Mouse (Mus musculus) retina, embryonic 14.5 days (tissue): ENCODE data around the gene Bpi.

Experiments
- DNase-seq: peaks from one replicate; pipeline ENCODE4 v3.0.0-alpha.2; 2015; ENCODE audit warnings: low spot score

The Bpi gene

GRCm38 (mm10) chr2:158242170-158242896 is 15.6 kb upstream of the Bpi start:
- no peak for DNase-seq

DNA sequence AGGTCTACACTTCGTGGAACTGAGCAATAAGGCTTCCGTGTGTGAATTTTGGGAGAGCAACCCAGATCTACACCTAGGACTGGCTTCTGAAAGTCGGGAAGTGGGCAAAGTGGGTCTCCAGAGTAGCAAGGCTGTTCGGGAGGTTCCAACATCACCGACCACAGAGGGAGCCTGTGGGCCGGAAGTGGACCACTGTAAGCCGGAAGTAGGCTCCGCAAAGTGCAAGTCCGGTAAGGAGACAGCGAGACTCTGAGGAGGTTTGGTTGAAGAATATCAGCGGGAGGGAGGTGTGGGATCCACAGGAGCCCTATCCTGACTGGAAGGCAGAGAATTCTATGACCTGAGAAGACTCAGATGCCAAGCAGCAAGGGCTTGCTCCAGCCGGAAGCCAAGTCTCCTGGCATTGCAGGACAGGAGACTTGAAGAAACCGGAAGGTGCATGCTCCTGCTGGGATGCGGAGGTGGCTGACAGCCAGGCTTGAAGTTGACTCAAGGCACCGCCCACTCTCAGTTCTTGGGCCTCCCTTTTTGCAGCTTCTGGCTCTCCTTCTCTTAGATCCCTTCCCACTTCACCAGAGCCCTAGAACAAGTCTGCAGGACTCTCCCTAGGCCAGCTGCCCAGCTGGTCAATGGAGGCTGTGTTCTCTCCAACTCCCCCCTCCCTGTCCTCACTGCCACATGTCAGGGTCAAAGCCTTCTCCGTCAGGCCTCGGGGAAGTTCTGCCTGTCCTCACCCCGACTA is 14.6 kb upstream of the Bpi start:
- DNase-seq = no peak

DNA sequence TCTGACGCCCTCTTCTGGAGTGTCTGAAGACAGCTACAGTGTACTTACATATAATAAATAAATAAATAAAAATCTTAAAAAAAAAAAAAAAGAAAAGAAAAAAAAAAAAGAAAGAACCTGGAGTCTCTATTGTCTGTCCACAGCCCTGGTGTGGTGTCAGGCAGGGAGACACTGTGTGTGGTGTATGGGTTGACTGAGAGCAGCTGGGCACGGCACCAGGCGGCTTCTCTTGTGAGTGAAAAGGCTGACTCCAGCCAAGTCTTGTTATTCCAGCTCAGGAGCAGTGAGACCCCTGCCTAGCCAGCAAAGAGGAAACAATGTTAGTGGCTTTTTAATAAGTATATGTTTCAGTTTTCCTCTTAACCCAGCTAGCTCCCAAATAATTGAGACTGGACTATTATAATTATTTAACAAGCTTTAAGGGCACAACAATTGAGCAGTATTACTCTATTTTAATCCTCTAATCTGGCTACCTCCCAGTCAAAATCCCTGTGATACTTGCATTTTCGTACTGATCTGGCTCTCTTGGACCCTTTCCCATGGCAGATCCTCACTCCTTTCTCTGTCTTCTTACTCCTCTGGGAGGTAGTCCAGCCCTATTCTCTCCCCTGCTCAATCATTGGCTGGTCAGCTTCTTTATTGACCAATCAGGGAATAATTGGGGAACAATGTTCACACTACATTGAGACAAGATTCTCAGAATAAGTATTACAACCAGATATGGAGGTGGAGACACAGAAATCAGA is 12.6 kb upstream of the Bpi start:
- DNase-seq = no peak

- no peak for DNase-seq
Observed at GRCm38 (mm10) chr2:158247852-158248251, 10.0 kb upstream of the Bpi start.

- no peak for DNase-seq
Observed at GRCm38 (mm10) chr2:158248318-158248717, 9.6 kb upstream of the Bpi start.

DNA sequence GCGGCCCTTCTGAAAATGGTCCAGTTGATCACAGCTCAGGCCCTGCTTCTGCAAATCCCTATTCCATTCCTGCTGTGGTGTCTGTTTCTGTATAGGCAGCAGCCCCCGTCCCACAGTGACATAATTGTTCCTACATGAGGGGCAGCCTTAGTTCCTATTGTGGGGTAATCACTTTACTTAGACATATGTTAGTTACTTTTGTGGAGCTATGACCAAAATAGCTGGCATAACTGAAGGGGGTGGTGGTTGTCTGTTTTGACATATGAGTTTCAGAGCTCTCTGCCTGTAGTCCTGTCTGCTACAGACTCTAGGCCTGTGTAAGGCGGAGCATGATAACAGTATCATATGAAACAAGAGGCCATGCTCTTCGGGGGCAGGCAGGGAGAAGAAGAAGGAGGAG is 7.3 kb upstream of the Bpi start:
- DNase-seq = no peak

- no peak for DNase-seq
Observed at GRCm38 (mm10) chr2:158253806-158254205, 4.1 kb upstream of the Bpi start.

DNA sequence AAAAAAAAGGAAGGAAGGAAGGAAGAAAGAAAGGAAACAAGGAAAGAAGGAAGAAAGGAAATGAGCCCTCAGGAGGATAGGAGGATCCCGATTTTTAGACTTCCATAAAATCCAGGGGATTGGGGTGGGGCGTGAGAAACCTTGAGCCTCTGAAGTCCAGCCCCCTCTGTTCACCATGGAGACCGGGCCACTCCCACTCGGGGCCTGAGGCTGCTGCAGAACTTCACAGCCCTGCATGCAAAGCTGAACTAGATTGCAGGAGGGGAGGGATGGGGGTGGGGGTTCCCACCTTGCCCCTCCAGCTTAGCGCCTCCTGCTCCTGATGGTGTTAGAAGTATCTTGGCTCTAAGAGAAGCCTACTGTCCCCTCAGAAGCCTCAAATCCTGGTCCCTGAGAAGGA is 1.0 kb upstream of the Bpi start:
- DNase-seq = peak; percentile 35

DNA sequence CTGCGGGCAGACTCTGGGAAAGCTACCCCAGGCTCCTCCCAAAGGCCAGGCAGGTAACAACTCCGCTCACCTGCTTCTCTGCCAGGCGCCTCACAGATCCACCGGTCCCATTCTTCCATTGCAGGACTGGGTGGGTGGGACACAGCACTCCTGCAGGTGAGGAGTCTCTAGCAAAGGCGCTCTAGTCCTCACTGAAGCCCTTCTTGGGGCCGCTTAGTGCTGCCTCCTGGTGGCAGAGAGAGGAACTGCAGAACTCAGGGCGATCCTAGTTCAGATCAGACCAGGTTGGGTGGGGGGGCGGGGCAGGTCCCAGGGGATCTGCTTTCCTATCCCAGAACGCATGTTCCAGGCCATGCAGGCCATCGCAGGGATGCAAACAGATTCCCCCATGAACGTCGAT is 887 bp downstream of the Bpi start:
- peak; percentile 85 for DNase-seq

DNA sequence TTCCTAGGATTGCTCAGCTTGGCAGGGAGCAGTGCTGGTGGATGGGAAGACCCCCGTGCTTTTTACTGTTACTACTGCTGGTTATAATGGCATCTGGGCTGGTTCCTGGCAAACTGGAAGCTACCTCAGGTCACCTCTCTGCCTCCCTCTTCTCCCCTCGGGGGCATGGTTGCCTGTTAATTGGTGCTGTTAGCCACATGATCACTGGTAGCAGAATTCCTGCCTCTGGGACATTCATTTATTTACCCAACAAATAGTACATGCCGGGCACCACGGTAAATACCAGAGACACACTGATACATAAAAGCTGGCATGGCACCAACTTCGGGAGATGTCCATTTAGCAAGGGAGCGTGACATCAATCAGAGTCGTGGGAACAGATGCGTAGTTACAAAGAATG is 1.6 kb downstream of the Bpi start:
- DNase-seq = no peak

DNA sequence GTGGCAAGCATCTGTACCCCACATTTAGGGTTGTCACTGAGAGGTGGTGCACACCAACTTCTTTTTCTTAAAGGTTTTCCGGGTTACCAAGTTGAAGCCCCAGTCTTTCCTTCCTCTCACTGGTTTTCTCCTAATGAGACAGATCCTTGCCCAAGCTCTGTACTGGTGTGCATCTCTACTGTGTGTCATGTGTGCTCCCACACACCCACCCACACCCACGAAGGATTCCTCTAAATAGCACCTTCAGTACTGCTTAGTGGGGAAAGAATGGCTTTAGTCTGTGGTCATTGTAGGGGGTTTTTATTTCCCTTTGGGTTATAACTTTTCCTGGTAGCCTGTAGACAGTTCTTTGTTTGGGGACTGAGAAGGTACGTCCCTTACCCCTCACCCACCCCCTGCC is 7.0 kb downstream of the Bpi start:
- no peak for DNase-seq

- DNase-seq = no peak
Observed at GRCm38 (mm10) chr2:158270017-158270416, 12.1 kb downstream of the Bpi start.

DNA sequence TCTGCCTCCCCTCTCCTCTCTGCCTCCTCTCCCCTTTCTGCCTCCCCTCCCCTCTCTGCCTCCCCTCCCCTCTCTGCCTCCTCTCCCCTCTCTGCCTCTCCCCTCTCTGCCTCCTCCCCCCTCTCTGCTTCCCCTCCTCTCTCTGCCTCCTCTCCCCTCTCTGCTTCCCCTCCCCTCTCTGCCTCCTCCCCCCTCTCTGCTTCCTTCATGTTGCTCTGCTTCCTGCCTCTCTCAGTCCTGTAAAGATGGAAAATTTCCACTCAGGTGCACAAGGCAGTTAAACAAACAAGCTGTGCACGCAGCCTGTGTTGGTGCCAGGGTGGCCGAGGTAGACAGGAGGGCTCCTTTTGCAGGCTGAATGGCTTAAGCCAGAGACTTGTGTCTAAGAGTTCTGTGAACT is 15.8 kb downstream of the Bpi start:
- DNase-seq = peak; percentile 29

- DNase-seq = no peak
Observed at GRCm38 (mm10) chr2:158275349-158275748, 17.5 kb downstream of the Bpi start.

- DNase-seq = no peak
Observed at GRCm38 (mm10) chr2:158275811-158276210, 17.9 kb downstream of the Bpi start.

DNA sequence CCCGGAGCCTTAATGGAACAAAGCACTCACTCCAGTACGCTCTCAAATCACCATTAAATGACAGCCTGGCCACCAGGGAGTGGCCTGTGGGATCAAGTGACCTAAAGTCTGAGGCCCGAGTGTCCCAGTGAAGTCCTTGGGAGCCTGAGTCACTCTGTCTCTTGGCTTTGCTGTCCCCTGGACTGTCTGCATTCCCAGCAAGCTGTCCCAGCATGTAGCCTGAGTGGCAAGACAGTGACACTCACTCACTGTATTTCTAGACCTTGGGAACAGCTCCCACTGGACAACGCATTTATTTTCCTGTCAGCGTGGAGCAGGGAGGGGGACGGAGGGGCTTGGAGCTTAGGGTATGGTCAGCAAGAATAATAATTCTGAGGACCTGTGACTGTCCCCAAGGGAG is 18.6 kb downstream of the Bpi start:
- no peak for DNase-seq

DNA sequence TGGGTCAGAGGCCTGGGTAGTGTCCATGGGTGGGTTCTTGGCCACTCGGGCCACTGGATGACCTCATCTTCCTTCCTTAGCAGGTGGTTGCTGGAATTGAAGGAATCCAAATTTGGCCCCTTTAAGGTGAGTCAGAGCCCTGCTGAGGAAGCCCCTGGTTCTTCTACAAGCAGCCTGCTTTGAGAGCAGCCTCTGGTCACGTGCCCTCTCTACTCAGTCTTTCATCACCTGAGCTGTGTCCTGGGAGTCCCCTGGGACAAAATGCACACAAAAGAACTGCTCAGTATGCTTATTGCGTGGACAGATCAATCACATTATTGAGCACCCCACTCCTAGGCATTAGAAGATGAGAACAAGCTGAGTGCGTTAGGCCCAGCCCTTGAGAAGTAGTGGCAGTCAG is 19.0 kb downstream of the Bpi start:
- no peak for DNase-seq

- no peak for DNase-seq
Observed at GRCm38 (mm10) chr2:158279656-158280055, 21.8 kb downstream of the Bpi start.

GRCm38 (mm10) chr2:158281497-158282205 is 23.8 kb downstream of the Bpi start:
- no peak for DNase-seq

GRCm38 (mm10) chr2:158283136-158283535 is 25.2 kb downstream of the Bpi start:
- no peak for DNase-seq

- no peak for DNase-seq
Observed at GRCm38 (mm10) chr2:158283771-158284170, 25.9 kb downstream of the Bpi start.

- DNase-seq = peak; percentile 81
Observed at GRCm38 (mm10) chr2:158284571-158284970, 26.7 kb downstream of the Bpi start.
